Mouse (Mus musculus) frontal cortex, postnatal 36 days (tissue): Measurements from ENCODE around the gene Tex19.2.
"Not testable (repeated sequence)": the region's sequence is repeated elsewhere in the genome, so short reads cannot be mapped to it uniquely, and the experiment has no call there.

Experiments used
- DNase-seq, 2 experiments: peaks; one replicate each; pipeline ENCODE4 v3.0.0; 2022; ENCODE audit warnings: low spot score in 2 of 2

Tex19.2 gene

GRCm38 (mm10) chr11:121111601-121112000 is 6.9 kb downstream of the Tex19.2 start:
- no peak for DNase-seq

- DNase-seq: no peak
These were observed 7.4 kb downstream of the Tex19.2 start for GRCm38 (mm10) chr11:121111051-121111450.

- DNase-seq: peak in 1 of 2 experiments; percentile 5
These were observed 8.5 kb downstream of the Tex19.2 start for GRCm38 (mm10) chr11:121109986-121110385.

- DNase-seq: no peak
These were observed 10.4 kb downstream of the Tex19.2 start for GRCm38 (mm10) chr11:121108061-121108460.

- DNase-seq: not testable (repeated sequence)
These were observed 11.2 kb downstream of the Tex19.2 start for GRCm38 (mm10) chr11:121107242-121107641.

GRCm38 (mm10) chr11:121101124-121101805 is 17.2 kb downstream of the Tex19.2 start:
- no peak for DNase-seq

GRCm38 (mm10) chr11:121100692-121101091 is 17.8 kb downstream of the Tex19.2 start:
- DNase-seq: no peak

GRCm38 (mm10) chr11:121099762-121100161 is 18.7 kb downstream of the Tex19.2 start:
- DNase-seq: no peak

- DNase-seq: no peak
These were observed 25.6 kb downstream of the Tex19.2 start for GRCm38 (mm10) chr11:121092606-121093585.

- no peak for DNase-seq
These were observed 27.5 kb downstream of the Tex19.2 start for GRCm38 (mm10) chr11:121090943-121091342.

GRCm38 (mm10) chr11:121089756-121090546 is 28.5 kb downstream of the Tex19.2 start:
- DNase-seq: no peak

- no peak for DNase-seq
These were observed 29.5 kb downstream of the Tex19.2 start for GRCm38 (mm10) chr11:121088997-121089396.

- no peak for DNase-seq
These were observed 32.2 kb downstream of the Tex19.2 start for GRCm38 (mm10) chr11:121086296-121086695.

- DNase-seq: no peak
These were observed 33.3 kb downstream of the Tex19.2 start for GRCm38 (mm10) chr11:121085181-121085580.

- DNase-seq: no peak
These were observed 35.5 kb downstream of the Tex19.2 start for GRCm38 (mm10) chr11:121082857-121083500.

- DNase-seq: no peak
These were observed 36.2 kb downstream of the Tex19.2 start for GRCm38 (mm10) chr11:121082250-121082649.

GRCm38 (mm10) chr11:121081120-121081519 is 37.4 kb downstream of the Tex19.2 start, which contains the start of gene Sectm1a:
TSS of gene Sectm1a (minus strand) at chr11:121081220.
- DNase-seq: no peak

GRCm38 (mm10) chr11:121080330-121080729 is 38.1 kb downstream of the Tex19.2 start:
- DNase-seq: no peak

- DNase-seq: no peak
These were observed 42.8 kb downstream of the Tex19.2 start for GRCm38 (mm10) chr11:121075655-121076054.

- DNase-seq: not testable (repeated sequence)
These were observed 48.8 kb downstream of the Tex19.2 start for GRCm38 (mm10) chr11:121069662-121070061.

- DNase-seq: no peak
These were observed 50.6 kb downstream of the Tex19.2 start for GRCm38 (mm10) chr11:121067895-121068294.
